Mouse (Mus musculus): Measurements from ENCODE around the gene Gm45799. TPM values are rescaled to one million over a fixed set of nuclear protein-coding genes. Genes with fewer than 3 reads are reported as not detected.

Gm45799 gene
- polyA plus RNA-seq, 1 experiment from 2014 or later: 9.3 TPM

DNA sequence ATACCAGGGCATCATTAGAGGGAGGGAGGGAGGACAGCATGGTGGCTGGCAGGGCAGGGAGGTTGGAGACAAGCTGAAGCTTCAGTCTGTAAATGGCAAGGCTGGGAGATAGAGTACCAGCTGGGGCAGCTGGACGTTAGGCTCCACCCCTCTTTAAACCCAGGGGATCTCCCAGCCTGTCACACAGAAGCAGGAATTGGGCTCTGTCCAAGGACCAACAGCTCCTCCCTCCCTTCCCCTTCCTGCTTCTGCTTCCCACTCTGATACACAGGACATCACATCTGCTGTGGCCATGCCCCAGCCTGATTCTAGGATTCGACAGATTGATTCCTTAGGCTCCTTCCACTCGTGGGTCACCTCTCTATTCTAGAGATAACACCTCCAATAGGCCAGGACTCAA lies 11.7 kb upstream of the Gm45799 start:
- Histone ChIP-seq H3K9ac (no peak overlapping the region), H3K36me3 (peaks cover 18% of the 10 kb centered on the region), H3K4me1 (peaks cover 25% of the 10 kb centered on the region), H3K4me3 (no peak overlapping the region), H3K27me3 (no peaks in the 10 kb centered on the region), H3K4me2 (replicated peaks) (no peak overlapping the region), H3K27ac (peak overlapping the region; percentile 71), H3K9me3 (replicated peaks) (no peaks in the 10 kb centered on the region)
- peak; percentile 49; the same call in 1 of the 2 replicates for ATAC-seq (ENCODE audit: low FRiP score)
- 24% methylated on average over 3 of the region's 3 CpGs for WGBS

DNA sequence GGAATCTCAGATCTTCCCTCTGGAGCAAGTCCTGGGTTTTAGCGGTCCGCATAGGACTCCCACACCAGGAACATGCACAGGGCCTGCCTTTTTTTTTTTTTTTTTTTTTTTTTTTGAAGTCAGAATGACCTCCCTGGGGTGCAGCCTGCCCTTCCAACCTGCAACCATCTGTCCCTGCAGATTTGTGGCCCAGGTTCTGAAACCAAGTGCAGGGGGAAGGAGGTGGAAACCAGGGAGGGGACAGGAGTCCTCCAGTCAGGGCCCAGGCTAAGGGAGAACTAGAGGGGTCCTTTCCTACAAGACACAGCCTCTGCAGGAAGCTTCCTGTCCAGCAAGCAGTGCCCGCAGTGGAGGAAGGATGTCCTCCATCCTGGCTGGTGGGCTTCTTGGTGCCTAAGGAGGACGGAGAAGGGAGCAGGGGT lies 7.8 kb upstream of the Gm45799 start:
- Histone ChIP-seq H3K9me3 (replicated peaks) (no peaks in the 10 kb centered on the region), H3K27ac (peak overlapping the region; percentile 82), H3K27me3 (no peaks in the 10 kb centered on the region), H3K4me3 (peak overlapping the region; percentile 69), H3K4me2 (replicated peaks) (peak overlapping the region; percentile 82), H3K9ac (peak overlapping the region; percentile 83), H3K4me1 (peaks cover 34% of the 10 kb centered on the region), H3K36me3 (peaks cover 16% of the 10 kb centered on the region)
- WGBS: 18% methylated on average over 4 of the region's 4 CpGs
- no peak; the same call in 1 of the 2 replicates for ATAC-seq (ENCODE audit: low FRiP score)

DNA sequence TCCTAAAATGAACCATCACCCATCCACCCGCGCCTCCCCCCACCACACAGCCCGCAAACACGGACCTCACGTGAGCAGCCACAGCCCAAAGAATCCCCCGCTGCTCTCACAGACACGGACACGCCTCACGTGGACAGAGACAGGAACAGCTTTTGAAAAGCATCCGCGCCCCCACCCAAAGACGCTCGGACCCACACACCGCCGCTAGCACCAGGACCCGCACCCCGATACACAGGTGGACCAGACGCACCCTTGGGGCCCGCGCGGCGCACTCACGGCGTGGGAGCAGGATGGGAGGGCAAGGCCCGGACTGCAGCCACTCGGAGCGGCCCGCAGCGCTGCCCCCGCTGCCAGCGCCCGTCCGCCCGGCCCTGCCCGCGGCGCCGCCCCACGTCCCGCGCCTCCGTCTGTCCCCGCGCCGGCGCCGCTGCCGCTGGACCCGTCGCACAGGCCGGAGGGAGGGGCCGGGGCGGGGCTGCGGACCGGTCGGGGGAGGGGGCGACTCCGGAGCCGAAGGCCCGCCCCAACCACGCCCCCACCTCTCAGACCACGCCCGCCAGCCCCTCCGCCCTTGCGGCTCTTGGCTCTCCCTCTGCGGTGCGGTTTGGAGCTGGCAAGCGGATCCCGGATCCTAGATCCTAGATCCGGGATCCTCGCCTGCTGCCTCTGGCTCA lies 7.1 kb upstream of the Gm45799 start, which contains the start of gene Trim3:
Gene Trim3, minus strand, starts transcription at position 445 of the 674 bp plus-strand sequence.
- Histone ChIP-seq H3K9ac (peak within 1 kb of the TSS; percentile 83), H3K27ac (peak within 1 kb of the TSS; percentile 82), H3K9me3 (replicated peaks) (no peaks in the 10 kb centered on the region), H3K4me3 (peak within 1 kb of the TSS; percentile 69), H3K4me2 (replicated peaks) (peak within 1 kb of the TSS; percentile 82), H3K27me3 (no peaks in the 10 kb centered on the region), H3K36me3 (peaks cover 22% of the 10 kb centered on the region), H3K4me1 (peaks cover 33% of the 10 kb centered on the region)
- ATAC-seq (ENCODE audit: low FRiP score): peak; percentile 88
- WGBS: under 1% methylated on average over 67 of the region's 71 CpGs

DNA sequence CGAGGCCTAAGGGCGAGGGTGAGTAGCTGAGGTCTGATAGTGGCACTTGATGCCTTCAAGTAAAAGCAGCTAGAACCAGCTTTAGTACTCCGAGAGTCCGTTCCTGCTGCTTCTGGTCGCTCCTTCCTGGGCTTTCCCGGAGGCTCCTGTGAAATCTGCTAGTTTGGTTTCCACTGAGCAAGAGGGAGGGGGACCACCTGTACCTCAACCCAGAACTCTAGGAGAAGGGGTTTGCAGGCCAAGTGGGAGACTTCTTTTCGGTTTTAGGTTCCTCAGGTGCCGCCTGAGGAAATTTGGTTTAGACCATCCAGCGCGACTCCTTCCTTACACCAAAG lies 6.6 kb upstream of the Gm45799 start:
- no peak for ATAC-seq (ENCODE audit: low FRiP score)
- H3K9ac ChIP-seq: peak overlapping the region; percentile 83
- H3K4me3 ChIP-seq: peak overlapping the region; percentile 69
- no peaks in the 10 kb centered on the region for H3K27me3 ChIP-seq
- H3K36me3 ChIP-seq: peaks cover 22% of the 10 kb centered on the region
- peak overlapping the region; percentile 82 for H3K27ac ChIP-seq
- H3K4me1 ChIP-seq: peaks cover 30% of the 10 kb centered on the region
- WGBS: 8% methylated on average over 10 of the region's 10 CpGs
- no peaks in the 10 kb centered on the region for H3K9me3 ChIP-seq (replicated peaks)
- H3K4me2 ChIP-seq (replicated peaks): peak overlapping the region; percentile 82

DNA sequence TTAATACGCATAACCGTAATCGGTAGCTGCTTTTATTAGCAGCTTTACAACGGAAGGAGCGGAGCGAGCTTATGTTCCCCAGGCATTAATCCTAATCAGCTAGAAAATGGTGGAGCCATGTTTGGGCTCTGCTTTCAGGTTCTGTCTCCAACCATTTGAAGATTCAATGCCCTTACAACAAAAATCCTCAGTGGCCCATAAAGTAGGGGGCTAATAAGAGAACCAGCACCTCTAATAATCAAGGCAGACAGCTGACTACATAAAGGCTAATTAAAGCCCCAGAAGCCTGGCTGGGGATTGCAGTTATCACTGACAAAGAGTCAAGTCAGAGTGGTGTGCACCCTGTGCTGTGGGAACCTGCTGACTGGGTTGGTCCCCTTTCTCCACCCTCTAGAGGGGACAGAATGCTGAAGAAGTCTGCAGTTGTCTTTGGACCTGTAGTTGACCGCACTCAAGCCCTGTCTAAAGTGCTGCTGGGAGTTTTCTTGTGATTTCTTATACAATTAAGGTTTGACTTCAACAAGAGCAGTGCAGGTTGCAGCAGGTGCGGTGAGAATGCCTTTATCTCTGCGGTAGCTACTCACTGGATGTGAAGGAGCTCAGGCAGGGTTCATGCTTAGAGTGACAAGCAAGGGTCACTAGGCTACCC lies 6.0 kb upstream of the Gm45799 start:
- peaks cover 22% of the 10 kb centered on the region for H3K36me3 ChIP-seq
- peak overlapping the region; percentile 82; the same call in 1 of the 2 replicates for H3K27ac ChIP-seq
- H3K4me2 ChIP-seq (replicated peaks): peak overlapping the region; percentile 82
- no peak overlapping the region for H3K9ac ChIP-seq
- ATAC-seq (ENCODE audit: low FRiP score): no peak
- 54% methylated on average over 9 of the region's 9 CpGs for WGBS
- 0 out of 2 replicates have a peak overlapping the region, but pooled peaks have one; percentile 69 for H3K4me3 ChIP-seq
- H3K27me3 ChIP-seq: no peaks in the 10 kb centered on the region
- no peaks in the 10 kb centered on the region for H3K9me3 ChIP-seq (replicated peaks)
- H3K4me1 ChIP-seq: peaks cover 29% of the 10 kb centered on the region

DNA sequence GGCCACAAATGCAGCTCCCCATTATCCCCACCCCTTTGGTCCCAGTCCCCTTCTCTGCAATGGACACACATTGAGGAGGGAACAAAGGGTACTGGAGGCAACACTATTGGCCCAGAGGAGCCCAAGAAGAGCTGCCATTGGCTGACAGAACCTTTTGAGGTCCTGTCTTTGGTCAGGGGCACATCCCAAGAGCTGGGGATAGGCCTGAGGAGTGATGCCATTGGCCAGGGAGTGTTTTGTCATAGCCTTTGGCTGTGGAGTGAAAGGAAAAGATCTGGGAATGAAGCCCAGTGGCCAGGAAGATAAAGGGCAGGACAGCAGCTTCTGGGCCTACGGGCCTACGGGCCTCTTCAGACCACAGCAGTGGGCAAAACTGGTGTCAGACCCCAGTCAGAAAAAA lies 4.6 kb upstream of the Gm45799 start:
- no peak overlapping the region for H3K4me3 ChIP-seq
- no peak for ATAC-seq (ENCODE audit: low FRiP score)
- no peak overlapping the region for H3K27ac ChIP-seq
- peaks cover 34% of the 10 kb centered on the region for H3K4me1 ChIP-seq
- H3K4me2 ChIP-seq (replicated peaks): no peak overlapping the region
- H3K36me3 ChIP-seq: peaks cover 22% of the 10 kb centered on the region
- no peaks in the 10 kb centered on the region for H3K27me3 ChIP-seq
- WGBS: 86% methylated on average over 2 of the region's 2 CpGs
- no peak overlapping the region for H3K9ac ChIP-seq
- no peaks in the 10 kb centered on the region for H3K9me3 ChIP-seq (replicated peaks)

DNA sequence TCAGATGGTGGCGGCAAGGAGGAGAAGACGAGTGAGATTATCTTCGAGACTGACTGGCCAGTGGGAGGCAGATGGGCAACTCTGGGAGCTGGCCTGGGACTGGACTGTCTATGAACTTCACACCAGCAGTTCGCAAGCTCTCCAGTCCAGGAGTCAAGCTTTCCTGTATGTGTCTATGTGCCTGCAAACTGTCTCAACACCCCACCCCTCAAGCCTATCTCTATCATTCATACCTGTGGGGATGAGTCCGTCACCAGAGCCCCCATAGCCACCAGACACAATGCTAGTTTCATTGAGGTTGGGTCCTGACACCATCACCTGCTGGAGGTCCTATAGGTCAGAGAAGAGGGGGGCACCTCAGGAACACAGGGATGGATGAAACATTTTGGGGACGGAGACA lies 1.6 kb upstream of the Gm45799 start:
- no peak for ATAC-seq (ENCODE audit: low FRiP score)
- H3K36me3 ChIP-seq: peaks cover 31% of the 10 kb centered on the region
- peaks cover 32% of the 10 kb centered on the region for H3K4me1 ChIP-seq
- 95% methylated on average over 6 of the region's 6 CpGs for WGBS
- no peak overlapping the region for H3K4me2 ChIP-seq (replicated peaks)
- H3K9ac ChIP-seq: peak overlapping the region; percentile 89; the same call in 1 of the 2 replicates
- no peak overlapping the region for H3K27ac ChIP-seq
- H3K9me3 ChIP-seq (replicated peaks): no peaks in the 10 kb centered on the region
- H3K27me3 ChIP-seq: no peaks in the 10 kb centered on the region
- no peak overlapping the region for H3K4me3 ChIP-seq

DNA sequence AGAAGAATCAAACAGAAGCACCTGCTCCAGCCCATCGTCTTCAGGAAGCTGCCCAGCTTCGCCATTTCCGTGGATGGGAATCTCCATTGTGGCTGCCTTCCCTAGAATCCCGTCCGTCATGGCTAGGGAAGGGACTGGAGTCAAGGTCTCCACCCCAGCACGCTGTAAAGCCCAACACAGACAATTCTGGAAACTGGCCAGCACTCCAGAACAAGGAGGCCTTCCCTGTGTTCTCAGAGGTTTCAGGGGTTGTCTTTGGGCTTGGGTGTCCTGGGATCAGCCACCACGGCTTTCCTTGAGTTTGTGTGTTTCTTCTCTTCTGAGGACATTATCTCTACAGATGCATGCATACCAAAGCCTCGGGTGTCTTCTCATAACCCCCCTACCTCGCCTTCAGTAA lies 1.0 kb upstream of the Gm45799 start:
- ATAC-seq (ENCODE audit: low FRiP score): no peak
- H3K4me3 ChIP-seq: peak overlapping the region; percentile 71
- peak overlapping the region; percentile 89 for H3K9ac ChIP-seq
- peak overlapping the region; percentile 82 for H3K4me2 ChIP-seq (replicated peaks)
- 83% methylated on average over 9 of the region's 9 CpGs for WGBS
- H3K9me3 ChIP-seq (replicated peaks): no peaks in the 10 kb centered on the region
- H3K4me1 ChIP-seq: peaks cover 28% of the 10 kb centered on the region
- peaks cover 33% of the 10 kb centered on the region for H3K36me3 ChIP-seq
- H3K27me3 ChIP-seq: no peaks in the 10 kb centered on the region
- no peak overlapping the region for H3K27ac ChIP-seq

DNA sequence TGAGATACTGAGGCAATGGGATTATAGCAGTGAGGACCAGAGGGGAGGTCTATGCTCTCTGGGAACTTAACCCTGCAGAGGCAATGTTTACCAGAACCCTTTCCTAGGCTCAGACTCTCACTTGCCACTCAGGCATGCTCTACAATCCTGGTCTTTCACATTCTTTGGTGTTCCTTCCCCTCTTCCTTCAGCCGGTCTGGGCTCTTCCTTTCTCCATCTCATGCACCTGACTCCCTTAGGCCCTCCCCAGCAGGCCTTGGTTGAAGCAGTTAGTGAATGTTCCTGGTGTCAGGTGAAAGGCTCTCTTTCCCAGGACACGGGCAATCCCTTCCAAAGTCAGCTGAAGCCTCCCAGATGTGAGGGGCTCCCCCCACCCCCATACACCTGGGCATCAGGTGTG lies 596 bp upstream of the Gm45799 start, which contains the start of gene Timm10b:
Gene Timm10b, plus strand, starts transcription at position 301 of the 400 bp plus-strand sequence.
- no peak for ATAC-seq (ENCODE audit: low FRiP score)
- Histone ChIP-seq H3K27me3 (no peaks in the 10 kb centered on the region), H3K36me3 (peaks cover 33% of the 10 kb centered on the region), H3K4me1 (peaks cover 25% of the 10 kb centered on the region), H3K4me3 (peak within 1 kb of the TSS; percentile 71), H3K9me3 (replicated peaks) (no peaks in the 10 kb centered on the region), H3K27ac (peak within 1 kb of the TSS; percentile 73), H3K4me2 (replicated peaks) (peak within 1 kb of the TSS; percentile 82), H3K9ac (peak within 1 kb of the TSS; percentile 89)
- WGBS: 0% methylated on average over 2 of the region's 2 CpGs

DNA sequence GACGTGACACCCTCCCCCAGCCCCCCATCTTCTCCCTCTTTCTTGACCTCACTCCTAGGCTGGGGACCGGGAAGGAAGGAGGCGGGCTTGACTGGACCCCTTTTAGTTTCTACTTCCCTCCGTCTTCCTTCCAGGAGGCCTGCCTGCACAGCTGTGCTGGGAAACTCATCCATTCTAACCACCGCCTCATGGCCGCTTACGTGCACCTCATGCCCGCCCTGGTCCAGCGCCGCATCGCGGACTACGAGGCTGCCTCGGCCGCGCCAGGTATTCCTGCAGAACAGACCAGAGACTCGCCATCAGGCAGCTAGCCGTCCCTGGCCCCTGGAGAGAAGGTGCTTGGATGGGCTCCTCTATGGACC lies 523 bp downstream of the Gm45799 start:
- ATAC-seq (ENCODE audit: low FRiP score): no peak
- Histone ChIP-seq H3K27me3 (no peaks in the 10 kb centered on the region), H3K36me3 (peaks cover 33% of the 10 kb centered on the region), H3K4me1 (peaks cover 25% of the 10 kb centered on the region), H3K27ac (peak overlapping the region; percentile 73), H3K4me3 (peak overlapping the region; percentile 71), H3K4me2 (replicated peaks) (peak overlapping the region; percentile 82), H3K9ac (peak overlapping the region; percentile 89), H3K9me3 (replicated peaks) (no peaks in the 10 kb centered on the region)
- WGBS: under 1% methylated on average over 18 of the region's 18 CpGs

DNA sequence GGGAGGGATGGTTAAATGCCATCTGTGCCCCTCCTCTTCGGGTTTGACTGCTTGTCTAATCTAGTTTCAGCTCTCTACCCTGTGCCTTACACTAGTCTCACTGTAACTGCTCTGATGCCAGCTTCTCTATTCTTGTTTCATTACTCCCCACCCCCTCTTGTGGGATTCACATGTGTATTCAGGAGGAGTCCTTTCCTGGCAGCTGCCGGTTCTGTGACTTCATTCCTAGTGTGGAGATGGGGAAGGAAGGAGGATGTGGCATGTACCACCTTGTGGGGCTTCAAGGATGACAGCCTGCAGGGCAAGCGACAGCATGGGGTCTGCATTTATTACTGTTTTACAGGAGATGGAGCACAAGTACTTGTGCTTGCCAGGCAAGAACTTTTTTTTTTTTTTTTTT lies 1.6 kb downstream of the Gm45799 start:
- Histone ChIP-seq H3K36me3 (peaks cover 26% of the 10 kb centered on the region), H3K27me3 (no peaks in the 10 kb centered on the region), H3K9ac (no peak overlapping the region; the same call in 1 of the 2 replicates), H3K4me2 (replicated peaks) (no peak overlapping the region; the same call in 1 of the 2 replicates), H3K9me3 (replicated peaks) (no peaks in the 10 kb centered on the region), H3K27ac (no peak overlapping the region), H3K4me3 (no peak overlapping the region), H3K4me1 (peaks cover 25% of the 10 kb centered on the region)
- WGBS: 74% methylated on average over 3 of the region's 3 CpGs
- ATAC-seq (ENCODE audit: low FRiP score): no peak

DNA sequence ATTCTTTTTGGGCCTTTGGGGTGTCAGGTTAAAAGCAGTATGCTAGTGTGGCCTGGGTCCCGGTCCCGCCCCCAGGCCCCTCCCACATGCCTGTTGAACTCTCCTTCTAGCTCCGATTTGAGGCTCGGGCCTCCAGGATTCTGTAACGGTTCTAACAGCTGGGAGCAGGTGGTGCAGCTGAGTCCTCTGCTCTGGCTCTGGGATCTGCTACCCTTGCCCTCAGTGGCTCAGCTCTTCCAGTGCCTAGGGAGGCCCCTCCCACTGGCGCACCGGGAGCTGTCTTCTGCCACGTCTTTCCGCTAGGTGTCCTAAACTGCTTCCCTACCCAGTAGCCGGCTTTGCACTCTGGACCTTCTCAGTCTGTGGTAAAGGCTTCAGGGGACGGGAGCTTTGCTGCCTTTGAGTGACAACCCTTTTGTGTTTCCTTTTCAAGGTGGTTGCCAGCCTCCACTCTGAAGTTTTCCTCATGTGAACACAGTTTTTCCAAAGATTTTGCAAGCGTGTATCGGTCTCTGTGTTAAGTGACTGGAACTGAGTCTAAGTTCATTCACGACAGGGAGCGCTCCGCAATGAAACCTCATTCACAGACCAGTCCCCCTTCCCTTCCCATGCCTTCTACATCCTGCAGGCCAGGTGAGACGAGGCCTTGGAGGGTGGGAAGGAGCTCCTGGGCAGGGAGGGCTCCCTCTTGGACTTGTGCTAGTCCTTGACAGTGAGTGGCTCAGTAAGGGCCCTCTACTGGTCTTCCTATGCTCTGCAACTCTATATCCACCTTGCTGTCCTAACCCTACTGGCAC lies 10.5 kb downstream of the Gm45799 start, which contains the start of gene Dnhd1:
Gene Dnhd1, plus strand, starts transcription at position 189 of the 797 bp plus-strand sequence.
- 3% methylated on average over 17 of the region's 17 CpGs for whole genome bisulfite sequencing

More for the DNA sequence above, 10.5 kb downstream of the Gm45799 start, which contains the start of gene Dnhd1:
- no peaks in the 10 kb centered on the region for H3K27me3 ChIP-seq
- 0 out of 2 replicates have a peak, but pooled peaks cover 3% of the 10 kb centered on the region for H3K36me3 ChIP-seq
- ATAC-seq (ENCODE audit: low FRiP score): peak; percentile 93
- peaks cover 10% of the 10 kb centered on the region for H3K4me1 ChIP-seq
- H3K4me3 ChIP-seq: peak within 1 kb of the TSS; percentile 29
- 0 out of 2 replicates have a peak within 1 kb of the TSS, but pooled peaks have one; percentile 48 for H3K27ac ChIP-seq
- H3K9me3 ChIP-seq (replicated peaks): no peaks in the 10 kb centered on the region
- H3K9ac ChIP-seq: peak within 1 kb of the TSS; percentile 20
- peak within 1 kb of the TSS; percentile 67 for H3K4me2 ChIP-seq (replicated peaks)

All from hindbrain, embryonic 12.5 days (tissue).